Comparison of ENCODE assay signal across 22 mouse cellular contexts in the genomic region with DNA sequence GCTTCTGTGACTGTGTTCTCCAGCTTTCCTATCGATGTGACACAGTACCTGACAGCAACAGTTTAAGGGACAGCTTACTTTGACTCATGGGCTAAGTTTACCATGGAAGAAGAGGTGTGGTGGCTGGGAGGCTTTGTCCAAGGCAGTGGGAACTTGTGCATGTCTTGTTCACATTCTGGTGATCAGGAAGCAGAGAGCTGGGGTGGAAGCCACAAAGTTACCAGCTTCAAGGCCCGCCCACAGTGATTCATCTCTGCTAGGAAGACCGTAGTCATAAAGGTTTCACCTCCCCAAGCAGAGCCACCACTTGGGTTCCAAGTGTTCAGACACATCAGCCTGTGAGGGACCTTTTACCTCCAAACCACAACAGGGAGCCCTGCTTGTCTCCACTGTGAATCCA.
"Had no signal": no experiment of that assay in that cellular context is flagged by ENCODE, and none has a peak within 500 bp of the region (broad histone marks: within the 10 kb centered on the region; RNA-seq: fewer than 3 reads in every experiment).

No protein-coding gene starts in this region.

- H3K9ac ChIP-seq: limb, embryonic 13.5 days; liver, embryonic 12.5 days; liver, embryonic 15.5 days; lung, embryonic 15.5 days; midbrain, embryonic 12.5 days; midbrain, embryonic 15.5 days; neural tube, embryonic 12.5 days; neural tube, embryonic 15.5 days; stomach, embryonic 15.5 days had no signal

- ATAC-seq: liver, embryonic 12.5 days; midbrain, embryonic 15.5 days had no signal

- H3K27me3 ChIP-seq: limb, embryonic 13.5 days; liver, embryonic 12.5 days; liver, embryonic 15.5 days; lung, embryonic 15.5 days; midbrain, embryonic 12.5 days; midbrain, embryonic 15.5 days; neural tube, embryonic 12.5 days; neural tube, embryonic 15.5 days; stomach, embryonic 15.5 days had no signal

- H3K4me2 ChIP-seq: limb, embryonic 13.5 days; liver, embryonic 12.5 days; liver, embryonic 15.5 days; lung, embryonic 15.5 days; midbrain, embryonic 12.5 days; midbrain, embryonic 15.5 days; neural tube, embryonic 12.5 days; neural tube, embryonic 15.5 days; stomach, embryonic 15.5 days had no signal

- H3K27ac ChIP-seq: kidney, postnatal 0 days; limb, embryonic 10.5 days; limb, embryonic 13.5 days; liver, embryonic 12.5 days; liver, embryonic 15.5 days; lung, embryonic 15.5 days; midbrain, embryonic 12.5 days; midbrain, embryonic 15.5 days; neural tube, embryonic 12.5 days; neural tube, embryonic 15.5 days; stomach, embryonic 15.5 days had no signal

- DNase-seq: kidney, adult 2 months; kidney, postnatal 36 days; liver; lung, adult 18-20 months; lung, postnatal 10 days; lung, postnatal 36 days; right cerebral cortex, adult 18-20 months; right cerebral cortex, postnatal 14 days; right cerebral cortex, postnatal 4 days; thymus, adult 18-20 months; thymus, postnatal 4 days had no signal

- H3K4me1 ChIP-seq: limb, embryonic 10.5 days; liver, embryonic 15.5 days; lung, embryonic 15.5 days; midbrain, embryonic 12.5 days; midbrain, embryonic 15.5 days; neural tube, embryonic 12.5 days; neural tube, embryonic 15.5 days; stomach, embryonic 15.5 days had no signal

- H3K9me3 ChIP-seq: limb, embryonic 10.5 days; limb, embryonic 13.5 days; liver, embryonic 12.5 days; liver, embryonic 15.5 days; lung, embryonic 15.5 days; midbrain, embryonic 12.5 days; midbrain, embryonic 15.5 days; neural tube, embryonic 12.5 days; neural tube, embryonic 15.5 days; stomach, embryonic 15.5 days had no signal

- H3K4me3 ChIP-seq: limb, embryonic 10.5 days; limb, embryonic 13.5 days; liver, embryonic 12.5 days; liver, embryonic 15.5 days; lung, embryonic 15.5 days; midbrain, embryonic 12.5 days; midbrain, embryonic 15.5 days; neural tube, embryonic 12.5 days; neural tube, embryonic 15.5 days; stomach, embryonic 15.5 days had no signal

- H3K36me3 ChIP-seq: limb, embryonic 10.5 days; liver, embryonic 12.5 days; liver, embryonic 15.5 days; lung, embryonic 15.5 days; midbrain, embryonic 12.5 days; midbrain, embryonic 15.5 days; neural tube, embryonic 15.5 days; stomach, embryonic 15.5 days had no signal
